Mouse (Mus musculus): ENCODE data around the gene Zfp426.

GRCm38 (mm10) chr9:20489536-20489935, 3.0 kb downstream of the Zfp426 start:
- TF ChIP-seq CTCF (IDR thresholded peaks at IDR 0.05; ENCODE audit: control insufficient read depth, insufficient read depth, low read length) = no peak
- TF ChIP-seq POLR2A (IDR thresholded peaks at IDR 0.05; ENCODE audit: borderline replicate concordance, control insufficient read depth, low read depth, low read length) = no peak

Measured in bone marrow, adult 2 months (tissue).